Mouse (Mus musculus) stomach, embryonic 16.5 days (tissue): Measurements from ENCODE around the gene Gadd45a. TPM values are rescaled to one million over a fixed set of nuclear protein-coding genes. Genes with fewer than 3 reads are reported as not detected.

ENCODE experiments used
- ATAC-seq: fragments of 200-750 bp; cut with Nextera tagmentation; 2 replicates; pipeline ENCODE4 v1.8.0; 2017; ENCODE audit warnings: moderate number of reproducible peaks, moderate TSS enrichment; ENCODE audit not compliant: insufficient read depth, low FRiP score
- H3K27ac ChIP-seq: fragments of 300-500 bp; sonication (generic); 2 replicates; pipeline ENCODE4 v1.5.1; 2014; ENCODE audit warnings: low read length
- H3K27me3 ChIP-seq: fragments of 300-500 bp; sonication (generic); 2 replicates; pipeline ENCODE4 v1.6.1; 2014; ENCODE audit warnings: low read length, control low read depth, mixed read lengths; ENCODE audit not compliant: control insufficient read depth, insufficient read depth
- H3K36me3 ChIP-seq: fragments of 300-500 bp; sonication (generic); 2 replicates; pipeline ENCODE4 v1.6.1; 2014; ENCODE audit warnings: low read length; ENCODE audit not compliant: control insufficient read depth, insufficient read depth
- H3K4me1 ChIP-seq: fragments of 300-500 bp; sonication (generic); 2 replicates; pipeline ENCODE4 v1.6.1; 2014; ENCODE audit warnings: low read length, control low read depth, mixed read lengths; ENCODE audit not compliant: control insufficient read depth, insufficient read depth
- H3K4me2 ChIP-seq: fragments of 300-500 bp; sonication (generic); 2 replicates; pipeline ENCODE4 v1.6.1; 2014; ENCODE audit warnings: low read depth, low read length, mixed read lengths
- H3K4me3 ChIP-seq: fragments of 300-500 bp; sonication (generic); replicated peaks from 2 replicates; pipeline ENCODE4 v1.5.1; 2014; ENCODE audit warnings: mild to moderate bottlenecking, low read length
- H3K9ac ChIP-seq: fragments of 300-500 bp; sonication (generic); 2 replicates; pipeline ENCODE4 v1.6.1; 2014; ENCODE audit warnings: low read length
- H3K9me3 ChIP-seq: fragments of 300-500 bp; sonication (generic); replicated peaks from 2 replicates; pipeline ENCODE4 v1.6.1; 2016; ENCODE audit warnings: low read length, control low read depth; ENCODE audit not compliant: control insufficient read depth
- WGBS: fragments of 180-500 bp; shearing (Covaris S2); extraction: QIAGEN DNeasy Blood & Tissue Kit; methylation state at CpG from one replicate; pipeline ENCODE4 v1.1.7; 2014; 5-methylcytosine and 5-hydroxymethylcytosine counted together
- polyA plus RNA-seq: library from polyadenylated mRNA; unstranded; fragments of >200 nt; fragmentation: Nextera tagmentation; extraction: Ambion mirVana; gene quantifications from 2 replicates; pipeline ENCODE4 v1.2.1, GENCODE M21; 2015

Gadd45a gene
- polyA plus RNA-seq, 1 experiment from 2014 or later = 18.1 TPM

- Histone ChIP-seq H3K4me3 (no peak overlapping the region), H3K36me3 (no peaks in the 10 kb centered on the region), H3K9ac (no peak overlapping the region), H3K27me3 (no peaks in the 10 kb centered on the region), H3K4me1 (0 out of 2 replicates have a peak, but pooled peaks cover 7% of the 10 kb centered on the region), H3K4me2 (no peak overlapping the region), H3K9me3 (no peaks in the 10 kb centered on the region), H3K27ac (no peak overlapping the region)
- no peak for ATAC-seq
- 52% methylated on average over 15 of the region's 15 CpGs for WGBS
Observed at GRCm38 (mm10) chr6:67056108-67056888, 19.0 kb upstream of the Gadd45a start.

GRCm38 (mm10) chr6:67050063-67050462, 12.8 kb upstream of the Gadd45a start:
- Histone ChIP-seq H3K4me2 (no peak overlapping the region), H3K4me3 (no peak overlapping the region), H3K4me1 (0 out of 2 replicates have a peak, but pooled peaks cover 3% of the 10 kb centered on the region), H3K27ac (no peak overlapping the region), H3K36me3 (no peaks in the 10 kb centered on the region), H3K27me3 (no peaks in the 10 kb centered on the region), H3K9me3 (no peaks in the 10 kb centered on the region), H3K9ac (no peak overlapping the region)
- no peak for ATAC-seq
- WGBS = 54% methylated on average over 1 of the region's 1 CpGs

GRCm38 (mm10) chr6:67049695-67050038, 12.4 kb upstream of the Gadd45a start:
- 43% methylated on average over 2 of the region's 2 CpGs for WGBS
- no peak overlapping the region; the same call in 1 of the 2 replicates for H3K27ac ChIP-seq
- no peaks in the 10 kb centered on the region for H3K9me3 ChIP-seq
- no peaks in the 10 kb centered on the region for H3K27me3 ChIP-seq
- no peak overlapping the region for H3K9ac ChIP-seq
- ATAC-seq = no peak
- no peaks in the 10 kb centered on the region for H3K36me3 ChIP-seq
- no peak overlapping the region for H3K4me2 ChIP-seq
- no peak overlapping the region for H3K4me3 ChIP-seq
- H3K4me1 ChIP-seq = 0 out of 2 replicates have a peak, but pooled peaks cover 3% of the 10 kb centered on the region

- no peak overlapping the region for H3K4me2 ChIP-seq
- H3K4me1 ChIP-seq = 0 out of 2 replicates have a peak, but pooled peaks cover 3% of the 10 kb centered on the region
- 36% methylated on average over 7 of the region's 7 CpGs for WGBS
- H3K9ac ChIP-seq = no peak overlapping the region
- H3K27ac ChIP-seq = no peak overlapping the region
- ATAC-seq = peak; percentile 58
- H3K36me3 ChIP-seq = no peaks in the 10 kb centered on the region
- H3K9me3 ChIP-seq = no peaks in the 10 kb centered on the region
- H3K27me3 ChIP-seq = no peaks in the 10 kb centered on the region
- no peak overlapping the region for H3K4me3 ChIP-seq
Observed at GRCm38 (mm10) chr6:67048880-67049694, 11.8 kb upstream of the Gadd45a start.

- H3K27ac ChIP-seq = no peak overlapping the region
- H3K4me1 ChIP-seq = 0 out of 2 replicates have a peak, but pooled peaks cover 3% of the 10 kb centered on the region
- 77% methylated on average over 3 of the region's 3 CpGs for WGBS
- no peak overlapping the region for H3K4me3 ChIP-seq
- H3K9me3 ChIP-seq = no peaks in the 10 kb centered on the region
- no peaks in the 10 kb centered on the region for H3K36me3 ChIP-seq
- no peak overlapping the region for H3K9ac ChIP-seq
- no peaks in the 10 kb centered on the region for H3K27me3 ChIP-seq
- H3K4me2 ChIP-seq = no peak overlapping the region
- ATAC-seq = no peak
Observed at GRCm38 (mm10) chr6:67048052-67048691, 10.9 kb upstream of the Gadd45a start.

- Histone ChIP-seq H3K27ac (no peak overlapping the region), H3K9ac (no peak overlapping the region), H3K36me3 (no peaks in the 10 kb centered on the region), H3K4me1 (0 out of 2 replicates have a peak, but pooled peaks cover 3% of the 10 kb centered on the region), H3K27me3 (no peaks in the 10 kb centered on the region), H3K4me3 (no peak overlapping the region), H3K9me3 (no peaks in the 10 kb centered on the region), H3K4me2 (no peak overlapping the region)
- ATAC-seq = no peak
- 55% methylated on average over 3 of the region's 3 CpGs for WGBS
Observed at GRCm38 (mm10) chr6:67046937-67047336, 9.7 kb upstream of the Gadd45a start.

GRCm38 (mm10) chr6:67045424-67045823, 8.2 kb upstream of the Gadd45a start:
- no peak for ATAC-seq
- 74% methylated on average over 3 of the region's 3 CpGs for WGBS

GRCm38 (mm10) chr6:67040904-67041410, 3.7 kb upstream of the Gadd45a start:
- WGBS = 59% methylated on average over 4 of the region's 4 CpGs
- Histone ChIP-seq H3K27ac (no peak overlapping the region), H3K4me2 (no peak overlapping the region), H3K9me3 (no peaks in the 10 kb centered on the region), H3K4me3 (no peak overlapping the region), H3K36me3 (no peaks in the 10 kb centered on the region), H3K27me3 (no peaks in the 10 kb centered on the region), H3K9ac (no peak overlapping the region), H3K4me1 (peaks cover 8% of the 10 kb centered on the region)
- ATAC-seq = no peak

More at GRCm38 (mm10) chr6:67045424-67045823, 8.2 kb upstream of the Gadd45a start:
- no peak overlapping the region for H3K4me3 ChIP-seq
- no peak overlapping the region for H3K4me2 ChIP-seq
- H3K36me3 ChIP-seq = no peaks in the 10 kb centered on the region
- H3K9ac ChIP-seq = no peak overlapping the region
- 0 out of 2 replicates have a peak, but pooled peaks cover 3% of the 10 kb centered on the region for H3K4me1 ChIP-seq
- H3K27me3 ChIP-seq = no peaks in the 10 kb centered on the region
- H3K27ac ChIP-seq = no peak overlapping the region
- H3K9me3 ChIP-seq = no peaks in the 10 kb centered on the region
